Mouse (Mus musculus): Measurements from ENCODE around the gene Nip7.

GRCm38 (mm10) chr8:107100635-107101034 lies 44.0 kb downstream of the Nip7 start:
- TF ChIP-seq EP300 (IDR thresholded peaks at IDR 0.05) (no peak), CTCF (IDR thresholded peaks at IDR 0.05) (no peak)
